Mouse (Mus musculus) liver, embryonic 12.5 days (tissue): ENCODE data around the gene Tnfsfm13. TPM values are rescaled to one million over a fixed set of nuclear protein-coding genes. Genes with fewer than 3 reads are reported as not detected.

Experiments used
- microRNA counts: library from miRNA; unstranded; fragments of <30 nt; microRNA quantifications from one replicate; lab custom pipeline; 2017
- microRNA-seq: library from miRNA; unstranded; fragments of <30 nt; microRNA quantifications from one replicate; pipeline ENCODE4, GENCODE M21; 2017
- polyA plus RNA-seq: library from polyadenylated mRNA; unstranded; fragments of >200 nt; fragmentation: Nextera tagmentation; extraction: Ambion mirVana; gene quantifications from 2 replicates; pipeline ENCODE4 v1.2.1, GENCODE M21; 2016

Tnfsfm13 gene
- polyA plus RNA-seq, 1 experiment from 2014 or later: 0.72 TPM

MicroRNAs encoded within 50 kb of the gene (microRNA counts, 519-probe panel; counts per million panel counts)
- 582 counts per million, percentile 70 among the panel's probes with 10 or more counts for microRNA mmu-miR-1934 (lab: Ali Mortazavi, UCI)
- 582 counts per million, percentile 70 among the panel's probes with 10 or more counts for microRNA mmu-miR-467f (lab: Ali Mortazavi, UCI)

Small RNA genes within 50 kb of the gene (microRNA-seq; reads per million reads assigned to microRNA genes)
- 14.8 reads per million, percentile 27 among the genes with 10 or more reads in this experiment for gene Mir1934
- gene Mir467f: not detected

Other genes starting within 250 kb of the Tnfsfm13 start
- 0.06 and 0.17 TPM in 2 replicates for gene Dnah2, start 147.0 kb downstream of the Tnfsfm13 start, polyA plus RNA-seq
- 1.7 and 2.3 TPM in 2 replicates for gene Efnb3, start 135.9 kb downstream of the Tnfsfm13 start, polyA plus RNA-seq
- gene Wrap53, start 115.8 kb downstream of the Tnfsfm13 start, polyA plus RNA-seq: 24.3 and 27.1 TPM in 2 replicates
- gene Trp53, start 115.7 kb downstream of the Tnfsfm13 start, polyA plus RNA-seq: 110 TPM in 2 replicates
- gene Atp1b2, start 90.2 kb downstream of the Tnfsfm13 start, polyA plus RNA-seq: 38.3 and 39.8 TPM in 2 replicates
- 33.0 and 34.9 TPM in 2 replicates for gene Shbg, start 78.2 kb downstream of the Tnfsfm13 start, polyA plus RNA-seq
- 11.5 and 12.4 TPM in 2 replicates for gene Sat2, start 74.1 kb downstream of the Tnfsfm13 start, polyA plus RNA-seq
- gene Fxr2, start 63.1 kb downstream of the Tnfsfm13 start, polyA plus RNA-seq: 22.5 and 23.4 TPM in 2 replicates
- not detected in 2 replicates for gene Sox15, start 40.8 kb downstream of the Tnfsfm13 start, polyA plus RNA-seq
- gene Mpdu1, start 33.5 kb downstream of the Tnfsfm13 start, polyA plus RNA-seq: 38.2 and 39.4 TPM in 2 replicates
- gene Cd68, start 29.9 kb downstream of the Tnfsfm13 start, polyA plus RNA-seq: 14.5 and 15.0 TPM in 2 replicates
- gene Eif4a1, start 23.7 kb downstream of the Tnfsfm13 start, polyA plus RNA-seq: 393 and 408 TPM in 2 replicates
- 53.8 and 56.2 TPM in 2 replicates for gene Senp3, start 14.0 kb downstream of the Tnfsfm13 start, polyA plus RNA-seq
- 0.14 and 0.23 TPM in 2 replicates for gene Tnfsf13, start 10.3 kb downstream of the Tnfsfm13 start, polyA plus RNA-seq
- 3.3 and 3.6 TPM in 2 replicates for gene Tnfsf12, start 249 bp downstream of the Tnfsfm13 start, polyA plus RNA-seq
- gene Polr2a, start 62.5 kb upstream of the Tnfsfm13 start, polyA plus RNA-seq: 17.4 and 20.2 TPM in 2 replicates
- gene Slc35g3, start 65.9 kb upstream of the Tnfsfm13 start, polyA plus RNA-seq: not detected in 2 replicates
- 0.43 and 0.70 TPM in 2 replicates for gene Zbtb4, start 69.8 kb upstream of the Tnfsfm13 start, polyA plus RNA-seq
- gene Chrnb1, start 99.8 kb upstream of the Tnfsfm13 start, polyA plus RNA-seq: 0.63 and 0.64 TPM in 2 replicates
- 0.45 and 0.48 TPM in 2 replicates for gene Fgf11, start 105.8 kb upstream of the Tnfsfm13 start, polyA plus RNA-seq
- 0.59 and 0.72 TPM in 2 replicates for gene Tmem102, start 109.5 kb upstream of the Tnfsfm13 start, polyA plus RNA-seq
- not detected in 2 replicates for gene Gm39566, start 119.2 kb upstream of the Tnfsfm13 start, polyA plus RNA-seq
- not detected in 2 replicates for gene Spem2, start 122.4 kb upstream of the Tnfsfm13 start, polyA plus RNA-seq
- not detected in 2 replicates for gene Spem1, start 126.1 kb upstream of the Tnfsfm13 start, polyA plus RNA-seq
- gene Nlgn2, start 141.7 kb upstream of the Tnfsfm13 start, polyA plus RNA-seq: 1.3 and 1.4 TPM in 2 replicates
- 330 and 338 TPM in 2 replicates for gene Tmem256, start 142.4 kb upstream of the Tnfsfm13 start, polyA plus RNA-seq
- gene Plscr3, start 150.3 kb upstream of the Tnfsfm13 start, polyA plus RNA-seq: 37.0 and 37.7 TPM in 2 replicates
- gene Tnk1, start 162.6 kb upstream of the Tnfsfm13 start, polyA plus RNA-seq: 1.2 and 1.4 TPM in 2 replicates
- not detected in 2 replicates for gene Tmem95, start 181.9 kb upstream of the Tnfsfm13 start, polyA plus RNA-seq
- 1.3 TPM in 2 replicates for gene Kctd11, start 185.3 kb upstream of the Tnfsfm13 start, polyA plus RNA-seq
- gene Acap1, start 199.4 kb upstream of the Tnfsfm13 start, polyA plus RNA-seq: 7.6 and 8.1 TPM in 2 replicates
- 2.3 TPM in 2 replicates for gene 2810408A11Rik, start 204.9 kb upstream of the Tnfsfm13 start, polyA plus RNA-seq
- 4.5 and 5.7 TPM in 2 replicates for gene Neurl4, start 205.0 kb upstream of the Tnfsfm13 start, polyA plus RNA-seq
- 125 TPM in 2 replicates for gene Gps2, start 217.8 kb upstream of the Tnfsfm13 start, polyA plus RNA-seq
- 2,199 and 2,266 TPM in 2 replicates for gene Eif5a, start 225.9 kb upstream of the Tnfsfm13 start, polyA plus RNA-seq
- gene Ybx2, start 239.7 kb upstream of the Tnfsfm13 start, polyA plus RNA-seq: 0.20 and 0.25 TPM in 2 replicates